ENCODE assay signal across 9 mouse cellular contexts in genomic region chr12:51882606-51883296, GRCm38 (mm10). TPM values are rescaled to one million over a fixed set of nuclear protein-coding genes. Genes with fewer than 3 reads are reported as not detected.
DNase-seq lines count a peak whose midpoint lies in the region; ATAC-seq and TF ChIP-seq lines count a peak whose summit lies in the region.
"Had no signal": no experiment of that assay in that cellular context is flagged by ENCODE, and none has a peak within 500 bp of the region (broad histone marks: within the 10 kb centered on the region; RNA-seq: fewer than 3 reads in every experiment).

No protein-coding gene starts in this region.

- peaks cover 1% of the 10 kb centered on the region for H3K4me1 ChIP-seq in heart, adult 2 months (ENCODE audit: control insufficient read depth, insufficient read depth, low read length)
- H3K4me1 ChIP-seq in lung, postnatal 0 days (ENCODE audit: insufficient read depth, low read depth, low read length) = no peaks in the 10 kb centered on the region
- H3K4me1 ChIP-seq in intestine, embryonic 15.5 days (replicated peaks) = no peaks in the 10 kb centered on the region
- H3K4me1 ChIP-seq: limb, embryonic 12.5 days had no signal

- no peak overlapping the region for H3K4me2 ChIP-seq in lung, postnatal 0 days (replicated peaks; ENCODE audit: low read depth, low read length)
- no peak overlapping the region for H3K4me2 ChIP-seq in intestine, embryonic 15.5 days (replicated peaks)
- H3K4me2 ChIP-seq: limb, embryonic 12.5 days had no signal

- no peak for TF ChIP-seq CTCF in heart, adult 2 months (IDR thresholded peaks at IDR 0.05)
- no peak for TF ChIP-seq CTCF in lung, postnatal 0 days (IDR thresholded peaks at IDR 0.05)

- TF ChIP-seq POLR2A in heart, adult 2 months (IDR thresholded peaks at IDR 0.05; ENCODE audit: insufficient read depth, low read depth, low read length) = no peak

- TF ChIP-seq EP300 in heart, adult 2 months (IDR thresholded peaks at IDR 0.05; ENCODE audit: insufficient read depth, low read depth, low read length) = no peak
- no peak for TF ChIP-seq EP300 in lung, postnatal 0 days (IDR thresholded peaks at IDR 0.05)

- H3K9ac ChIP-seq in heart, adult 2 months (ENCODE audit: low read depth, low read length) = no peak overlapping the region
- H3K9ac ChIP-seq in lung, postnatal 0 days (replicated peaks; ENCODE audit: low read depth) = no peak overlapping the region
- H3K9ac ChIP-seq in intestine, embryonic 15.5 days = no peak overlapping the region
- H3K9ac ChIP-seq: limb, embryonic 12.5 days had no signal

- peak; percentile 80; the same call in 1 of the 2 replicates for ATAC-seq in frontal cortex, adult (ENCODE audit: low TSS enrichment)
- peak; percentile 92 for ATAC-seq in lung, postnatal 0 days
- ATAC-seq in intestine, embryonic 15.5 days = no peak

- no peak for DNase-seq in frontal cortex, postnatal 10 days (ENCODE audit: low spot score in 2 of 2)
- DNase-seq in urinary bladder, postnatal 14 days (ENCODE audit: low spot score) = peak; percentile 78
- DNase-seq in urinary bladder, adult 2 months (ENCODE audit: low spot score) = no peak
- DNase-seq in heart, adult 2 months = peak; percentile 57 to 72
- peak; percentile 89 for DNase-seq in lung, postnatal 0 days (ENCODE audit: low spot score)
- DNase-seq in yolk sac, embryonic 10.5 days (ENCODE audit: low spot score) = no peak

- intact Hi-C loops in heart, adult 2 months (cut with DNase I) = loop anchor here (2.0 kb wide), 1 partner anchor 54 kb away; the partner anchor contains the start of gene Hectd1

- 67% methylated on average over 6 of the region's 6 CpGs for WGBS in heart, adult 2 months
- WGBS in lung, postnatal 0 days = 80% methylated on average over 6 of the region's 6 CpGs
- WGBS in intestine, embryonic 15.5 days = 86% methylated on average over 6 of the region's 6 CpGs

- H3K4me3 ChIP-seq in heart, adult 2 months = no peak overlapping the region
- no peak overlapping the region for H3K4me3 ChIP-seq in lung, postnatal 0 days (ENCODE audit: low read depth, low read length)
- H3K4me3 ChIP-seq in intestine, embryonic 15.5 days (replicated peaks) = no peak overlapping the region
- H3K4me3 ChIP-seq: limb, embryonic 12.5 days had no signal

- H3K79me2 ChIP-seq in heart, adult 2 months (replicated peaks; ENCODE audit: control insufficient read depth, insufficient read depth, low read length) = no peaks in the 10 kb centered on the region

- no peaks in the 10 kb centered on the region for H3K27me3 ChIP-seq in heart, adult 2 months (ENCODE audit: control insufficient read depth, insufficient read depth, low read length)
- no peaks in the 10 kb centered on the region for H3K27me3 ChIP-seq in lung, postnatal 0 days (replicated peaks; ENCODE audit: insufficient read depth, low read length)
- no peaks in the 10 kb centered on the region for H3K27me3 ChIP-seq in intestine, embryonic 15.5 days (replicated peaks)
- H3K27me3 ChIP-seq: limb, embryonic 12.5 days had no signal

- no peaks in the 10 kb centered on the region for H3K9me3 ChIP-seq in lung, postnatal 0 days (ENCODE audit: low read length)
- H3K9me3 ChIP-seq in intestine, embryonic 15.5 days = no peaks in the 10 kb centered on the region
- H3K9me3 ChIP-seq: limb, embryonic 12.5 days had no signal

- no peaks in the 10 kb centered on the region for H3K36me3 ChIP-seq in heart, adult 2 months (ENCODE audit: control insufficient read depth, insufficient read depth, low read length)
- peaks cover 15% of the 10 kb centered on the region; the same call in 1 of the 2 replicates for H3K36me3 ChIP-seq in lung, postnatal 0 days (ENCODE audit: insufficient read depth, low read length)
- H3K36me3 ChIP-seq in intestine, embryonic 15.5 days = peaks cover 8% of the 10 kb centered on the region; the same call in 1 of the 2 replicates

- H3K27ac ChIP-seq in heart, adult 2 months = no peak overlapping the region
- 0 out of 2 replicates have a peak overlapping the region, but pooled peaks have one; percentile 9 for H3K27ac ChIP-seq in lung, postnatal 0 days (ENCODE audit: low read length)
- H3K27ac ChIP-seq in intestine, embryonic 15.5 days = no peak overlapping the region
- H3K27ac ChIP-seq: limb, embryonic 12.5 days had no signal

RNA-seq across cellular contexts. Expression of gene Hectd1, which starts 53.4 kb away (rescaled TPM):
- polyA plus RNA-seq in urinary bladder, adult 2 months (2012; rRNA removed) = 42.6 and 46.7 TPM in 2 replicates
- 10 to 100 TPM; 74.9 to 85.1 TPM for total RNA-seq in heart, adult 2 months (2021)
- polyA plus RNA-seq in heart, adult 2 months (2012; rRNA removed) = 17.3 and 36.7 TPM in 2 replicates
- polyA plus RNA-seq in lung, postnatal 0 days (2015; fragmentation: Nextera tagmentation; extraction: Ambion mirVana) = 27.5 and 31.8 TPM in 2 replicates
- polyA plus RNA-seq in intestine, embryonic 15.5 days (2015; fragmentation: Nextera tagmentation; extraction: Ambion mirVana) = 31.1 and 32.2 TPM in 2 replicates

Comparison
In these comparisons a context has a peak if more than half of its experiments do, and no peak if none do; other contexts are left out.
1. DNase-seq: peak in urinary bladder, postnatal 14 days (single experiment), heart, adult 2 months (2 of 2) and lung, postnatal 0 days (single experiment); none in frontal cortex, postnatal 10 days (0 of 2), urinary bladder, adult 2 months (single experiment) and yolk sac, embryonic 10.5 days (single experiment).